Mouse (Mus musculus) monocyte, adult 5-6 weeks (primary cell): ENCODE measurements around the gene Acads. TPM values are rescaled to one million over a fixed set of nuclear protein-coding genes. Genes with fewer than 3 reads are reported as not detected.
"Not testable (repeated sequence)": the region's sequence is repeated elsewhere in the genome, so short reads cannot be mapped to it uniquely, and the experiment has no call there.

Experiments used
- ATAC-seq: fragments of 153-309, 156-312 bp; replicated peaks from 2 replicates; pipeline ENCODE4 v1.8.0; 2017; ENCODE audit warnings: mild to moderate bottlenecking; ENCODE audit not compliant: low TSS enrichment, insufficient number of reproducible peaks, severe bottlenecking, poor library complexity, low FRiP score
- total RNA-seq: library from RNA; stranded (forward); fragments of 200-1000, 200-491, 200-594 nt; gene quantifications from 3 replicates; pipeline ENCODE4 v1.2.3, GENCODE M21; 2017

Acads gene
- total RNA-seq, 1 experiment from 2014 or later: 10.4 TPM

- ATAC-seq: no peak
These were observed 32.3 kb upstream of the Acads start for GRCm38 (mm10) chr5:115151457-115151856.

- ATAC-seq: no peak
These were observed 31.8 kb upstream of the Acads start for GRCm38 (mm10) chr5:115150991-115151390.

- ATAC-seq: no peak
These were observed 30.7 kb upstream of the Acads start for GRCm38 (mm10) chr5:115149675-115150459.

GRCm38 (mm10) chr5:115148872-115149271 lies 29.7 kb upstream of the Acads start:
- not testable (repeated sequence) for ATAC-seq

GRCm38 (mm10) chr5:115148378-115148777 lies 29.2 kb upstream of the Acads start:
- no peak for ATAC-seq

GRCm38 (mm10) chr5:115147388-115147787 lies 28.2 kb upstream of the Acads start:
- no peak for ATAC-seq

- ATAC-seq: no peak
These were observed 27.6 kb upstream of the Acads start for GRCm38 (mm10) chr5:115146747-115147130.

GRCm38 (mm10) chr5:115145976-115146746 lies 27.0 kb upstream of the Acads start:
- ATAC-seq: no peak

- no peak for ATAC-seq
These were observed 26.3 kb upstream of the Acads start for GRCm38 (mm10) chr5:115145253-115145968.

GRCm38 (mm10) chr5:115144471-115144870 lies 25.3 kb upstream of the Acads start:
- ATAC-seq: no peak

- ATAC-seq: no peak
These were observed 24.4 kb upstream of the Acads start for GRCm38 (mm10) chr5:115143552-115143951.

GRCm38 (mm10) chr5:115142166-115142697 lies 23.1 kb upstream of the Acads start:
- ATAC-seq: no peak

- ATAC-seq: no peak
These were observed 21.6 kb upstream of the Acads start for GRCm38 (mm10) chr5:115140726-115141125.

- no peak for ATAC-seq
These were observed 20.0 kb upstream of the Acads start for GRCm38 (mm10) chr5:115139124-115139523.

- peak; percentile 96 for ATAC-seq
These were observed 15.4 kb upstream of the Acads start, which contains the start of gene Unc119b for GRCm38 (mm10) chr5:115134234-115135165. TSS of gene Unc119b (minus strand) at chr5:115134975.

- no peak for ATAC-seq
These were observed 14.4 kb upstream of the Acads start for GRCm38 (mm10) chr5:115133358-115134066.

- peak; percentile 36; the same call in 1 of the 2 replicates for ATAC-seq
These were observed 13.3 kb upstream of the Acads start for GRCm38 (mm10) chr5:115132465-115132864.
